Mouse (Mus musculus) CH12.LX (cell line): ENCODE data around the gene Rexo5. TPM values are rescaled to one million over a fixed set of nuclear protein-coding genes. Genes with fewer than 3 reads are reported as not detected.

Source experiments
- DNase-seq: peaks from one replicate; pipeline ENCODE4 v3.0.0-alpha.2; 2013; ENCODE audit errors: extremely low read depth
- H3K27ac ChIP-seq: 2 replicates; pipeline ENCODE4 v1.5.1; 2012; ENCODE audit warnings: low read depth, mild to moderate bottlenecking, control low read depth, moderate library complexity; ENCODE audit not compliant: insufficient read depth
- H3K27me3 ChIP-seq: replicated peaks from 2 replicates; pipeline ENCODE3; 2012; ENCODE audit warnings: inconsistent platforms
- H3K36me3 ChIP-seq, 2 experiments: replicated peaks in 1 of 2; 2 replicates each; pipeline versions ENCODE3 to v1.6.1; 2012; ENCODE audit warnings: inconsistent platforms in 1 of 2, low read length in 1 of 2, mild to moderate bottlenecking in 1 of 2, mixed read lengths in 1 of 2, moderate library complexity in 1 of 2; ENCODE audit not compliant: control insufficient read depth in 1 of 2, insufficient read depth in 1 of 2
- H3K4me1 ChIP-seq, 2 experiments: 2 replicates each; pipeline ENCODE4 v1.6.1; 2012; ENCODE audit warnings: inconsistent platforms in 1 of 2, moderate library complexity in 1 of 2; ENCODE audit not compliant: insufficient read depth in 2 of 2, control insufficient read depth in 1 of 2
- H3K4me2 ChIP-seq: 2 replicates; pipeline ENCODE4 v1.6.1; 2012; ENCODE audit warnings: low read depth, mild to moderate bottlenecking, control low read depth; ENCODE audit not compliant: poor library complexity, insufficient read depth, severe bottlenecking
- H3K4me3 ChIP-seq, 3 experiments: fragments of 150-350 bp in 1 of 3; sonication (generic) in 1 of 3; replicated peaks in 1 of 3; 2 replicates each; pipeline versions ENCODE3 to v1.5.1; 2011 to 2012; ENCODE audit warnings: low read depth in 2 of 3, low read length in 2 of 3, mild to moderate bottlenecking in 2 of 3, moderate library complexity in 2 of 3, control low read depth in 1 of 3, improper control_type of control experiment in 1 of 3, inconsistent platforms in 1 of 3, mixed read lengths in 1 of 3; ENCODE audit not compliant: poor library complexity in 1 of 3
- H3K79me2 ChIP-seq: replicated peaks from 2 replicates; pipeline ENCODE4 v1.6.1; 2012; ENCODE audit warnings: mild to moderate bottlenecking, moderate library complexity; ENCODE audit not compliant: control insufficient read depth, poor library complexity, insufficient read depth, severe bottlenecking; ENCODE audit errors: extremely low read depth
- H3K9ac ChIP-seq: 2 replicates; pipeline ENCODE4 v1.6.1; 2012; ENCODE audit warnings: low read depth, mild to moderate bottlenecking, control low read depth, moderate library complexity; ENCODE audit not compliant: insufficient read depth
- H3K9me3 ChIP-seq: replicated peaks from 2 replicates; pipeline ENCODE3; 2012; ENCODE audit warnings: low read length, inconsistent platforms, mixed read lengths
- BHLHE40 ChIP-seq: IDR thresholded peaks from 2 replicates; pipeline ENCODE4 v1.6.1; 2011; ENCODE audit warnings: mild to moderate bottlenecking, low read depth, low read length, improper control_type of control experiment
- CHD1 ChIP-seq: IDR thresholded peaks from 2 replicates; pipeline ENCODE4 v1.6.1; 2012; ENCODE audit warnings: low read depth, low read length, improper control_type of control experiment, inconsistent platforms
- CTCF ChIP-seq, 2 experiments: IDR thresholded peaks in 1 of 2; conservative IDR thresholded peaks in 1 of 2; 2 replicates each; pipeline ENCODE4 v1.5.1; 2011 to 2012; ENCODE audit warnings: low read depth in 2 of 2, low read length in 2 of 2, improper control_type of control experiment in 1 of 2, inconsistent platforms in 1 of 2, mild to moderate bottlenecking in 1 of 2, moderate library complexity in 1 of 2
- E2F4 ChIP-seq: IDR thresholded peaks from 2 replicates; pipeline ENCODE4 v1.6.1; 2011; ENCODE audit warnings: low read depth, low read length, improper control_type of control experiment; ENCODE audit not compliant: insufficient replicate concordance
- ELF1 ChIP-seq: IDR thresholded peaks from 2 replicates; pipeline ENCODE4 v1.6.1; 2014; ENCODE audit warnings: low read depth, mild to moderate bottlenecking, inconsistent platforms, low read length, improper control_type of control experiment
- ETS1 ChIP-seq: conservative IDR thresholded peaks from 2 replicates; pipeline ENCODE4 v1.6.1; 2012; ENCODE audit warnings: low read depth, mild to moderate bottlenecking, inconsistent platforms, low read length, improper control_type of control experiment, moderate library complexity
- GABPA ChIP-seq: IDR thresholded peaks from 2 replicates; pipeline ENCODE4 v1.6.1; 2012; ENCODE audit warnings: low read depth, low read length, improper control_type of control experiment, inconsistent platforms; ENCODE audit not compliant: insufficient replicate concordance
- HCFC1 ChIP-seq: IDR thresholded peaks from 2 replicates; pipeline ENCODE4 v1.6.1; 2012; ENCODE audit warnings: low read depth, mild to moderate bottlenecking, inconsistent platforms, low read length, improper control_type of control experiment
- IRF4 ChIP-seq: IDR thresholded peaks from 2 replicates; pipeline ENCODE4 v1.6.1; 2014; ENCODE audit warnings: low read depth, mild to moderate bottlenecking, inconsistent platforms, low read length, improper control_type of control experiment
- JUN ChIP-seq: IDR thresholded peaks from 2 replicates; pipeline ENCODE4 v1.6.1; 2011; ENCODE audit warnings: low read depth, mild to moderate bottlenecking, low read length, improper control_type of control experiment, moderate library complexity; ENCODE audit not compliant: insufficient read depth
- JUND ChIP-seq: conservative IDR thresholded peaks from 2 replicates; pipeline ENCODE4 v1.6.1; 2011; ENCODE audit warnings: low read depth, low read length, improper control_type of control experiment
- KAT2A ChIP-seq: IDR thresholded peaks from 2 replicates; pipeline ENCODE4 v1.6.1; 2012; ENCODE audit warnings: low read length, improper control_type of control experiment, inconsistent platforms; ENCODE audit not compliant: insufficient replicate concordance
- MAX ChIP-seq: IDR thresholded peaks from 2 replicates; pipeline ENCODE4 v1.6.1; 2011; ENCODE audit warnings: low read length, improper control_type of control experiment
- MAZ ChIP-seq: IDR thresholded peaks from 2 replicates; pipeline ENCODE4 v1.6.1; 2012; ENCODE audit warnings: low read depth, mild to moderate bottlenecking, inconsistent platforms, low read length, improper control_type of control experiment, moderate library complexity
- NRF1 ChIP-seq: IDR thresholded peaks from 2 replicates; pipeline ENCODE4 v1.6.1; 2014; ENCODE audit warnings: low read depth, mild to moderate bottlenecking, inconsistent platforms, low read length, improper control_type of control experiment, moderate library complexity
- POLR2A ChIP-seq: IDR thresholded peaks from 2 replicates; pipeline ENCODE4 v1.6.1; 2011; ENCODE audit warnings: low read depth, mild to moderate bottlenecking, improper control_type of control experiment, low read length
- POLR2AphosphoS2 ChIP-seq: IDR thresholded peaks from 2 replicates; pipeline ENCODE4 v1.6.1; 2011; ENCODE audit warnings: low read depth, low read length, improper control_type of control experiment
- RAD21 ChIP-seq: IDR thresholded peaks from 2 replicates; pipeline ENCODE4 v1.6.1; 2011; ENCODE audit warnings: low read depth, mild to moderate bottlenecking, low read length, improper control_type of control experiment, moderate library complexity
- RCOR1 ChIP-seq: conservative IDR thresholded peaks from 2 replicates; pipeline ENCODE4 v1.6.1; 2012; ENCODE audit warnings: low read depth, mild to moderate bottlenecking, inconsistent platforms, low read length, improper control_type of control experiment
- SMC3 ChIP-seq: IDR thresholded peaks from 2 replicates; pipeline ENCODE4 v1.6.1; 2011; ENCODE audit warnings: low read depth, low read length, improper control_type of control experiment
- TBP ChIP-seq: conservative IDR thresholded peaks from 2 replicates; pipeline ENCODE4 v1.6.1; 2011; ENCODE audit warnings: low read depth, low read length, improper control_type of control experiment
- TCF12 ChIP-seq: IDR thresholded peaks from 2 replicates; pipeline ENCODE4 v1.6.1; 2014; ENCODE audit warnings: low read depth, mild to moderate bottlenecking, inconsistent platforms, low read length, improper control_type of control experiment
- USF2 ChIP-seq: conservative IDR thresholded peaks from 2 replicates; pipeline ENCODE4 v1.6.1; 2011; ENCODE audit warnings: low read depth, low read length, improper control_type of control experiment
- ZKSCAN1 ChIP-seq: IDR thresholded peaks from 2 replicates; pipeline ENCODE4 v1.6.1; 2012; ENCODE audit warnings: low read depth, inconsistent platforms, low read length, improper control_type of control experiment, borderline replicate concordance
- ZNF384 ChIP-seq: IDR thresholded peaks from 2 replicates; pipeline ENCODE4 v1.6.1; 2012; ENCODE audit warnings: low read depth, low read length, improper control_type of control experiment, inconsistent platforms
- dilution Hi-C: fragments of 300-500 bp; cut with MboI; formaldehyde crosslinking; loops from 2 replicates; pipeline ENCODE4 v1.14.3; 2020; ENCODE audit warnings: low sequenced_read_pairs; ENCODE audit not compliant: extremely low pct_unique_long_range_greater_than_20kb, extremely low pct_ligation_motif_present
- in situ Hi-C: fragments of 300-500 bp; cut with MboI; formaldehyde crosslinking; loops from 3 replicates; pipeline ENCODE4 v1.14.3; 2019; ENCODE audit warnings: low sequenced_read_pairs, low pct_ligation_motif_present, low pct_unique_long_range_greater_than_20kb, mixed read lengths
- polyA plus RNA-seq: library from polyadenylated mRNA; unstranded; fragments of >175 nt; gene quantifications from 2 replicates; pipeline ENCODE4 v1.2.1, GENCODE M21; 2012; ENCODE audit warnings: low read depth; ENCODE audit not compliant: insufficient read length
- total RNA-seq, 2 experiments: library from RNA; depleted of rRNA; stranded (reverse); fragments of 300-350 nt in 1 of 2; fragments of >200 nt in 1 of 2; gene quantifications; 2 replicates each; pipeline ENCODE4 v1.2.3; 2012 to 2014

Rexo5 gene
- total and polyA plus RNA-seq, 3 experiments, result 11.0 to 15.5 (median 12.0) TPM

- dilution Hi-C loops, result no loop called here
- H3K9me3 ChIP-seq, result peaks cover 2% of the 10 kb centered on the region
- H3K27me3 ChIP-seq, result no peaks in the 10 kb centered on the region
- 0 out of 2 replicates have a peak, but pooled peaks cover 4% of the 10 kb centered on the region for H3K79me2 ChIP-seq
- peaks cover 3 to 15% of the 10 kb centered on the region in 2 experiments; a peak in 3 of 4 replicates for H3K4me1 ChIP-seq
- H3K9ac ChIP-seq, result peak overlapping the region; percentile 86
- H3K4me3 ChIP-seq, result peak overlapping the region; percentile 15 to 77 (median 65)
- no peak for DNase-seq
- TF ChIP-seq JUN (no peak), NRF1 (no peak), POLR2A (no peak), ZKSCAN1 (no peak), SMC3 (no peak), POLR2AphosphoS2 (no peak), GABPA (no peak), MAZ (no peak), MAX (no peak), ZNF384 (no peak), E2F4 (no peak), BHLHE40 (no peak), RCOR1 (no peak), ETS1 (no peak), IRF4 (no peak), RAD21 (no peak)
- TF ChIP-seq, all 38 proteins: peak for 0
- peak overlapping the region; percentile 95 for H3K4me2 ChIP-seq
- H3K27ac ChIP-seq, result no peak overlapping the region
- H3K36me3 ChIP-seq, result peaks cover 2 to 15% of the 10 kb centered on the region in 2 experiments
- in situ Hi-C loops, result no loop called here
Measured at GRCm38 (mm10) chr7:119795311-119795710, 1.5 kb downstream of the Rexo5 start.

GRCm38 (mm10) chr7:119800488-119800887 lies 6.7 kb downstream of the Rexo5 start:
- no peak for TF ChIP-seq E2F4
- TF ChIP-seq NRF1, result no peak
- no peak for TF ChIP-seq TCF12
- no peak for TF ChIP-seq JUND
- TF ChIP-seq TBP, result no peak
- no peak for TF ChIP-seq ELF1
- no peak for TF ChIP-seq BHLHE40
- no peak for TF ChIP-seq JUN
- peak; percentile 22; the same call in 1 of the 2 replicates for TF ChIP-seq SMC3
- TF ChIP-seq ZNF384, result no peak
- no peak for TF ChIP-seq HCFC1
- TF ChIP-seq USF2, result no peak
- TF ChIP-seq RAD21, result peak; percentile 18
- no peak for TF ChIP-seq KAT2A
- no peak for TF ChIP-seq CHD1
- peak in 1 of 2 experiments; percentile 45; a peak in 2 of 4 replicates for TF ChIP-seq CTCF (conservative IDR thresholded peaks at IDR 0.05 in 1 of 2, IDR thresholded peaks at IDR 0.05 in 1 of 2; ENCODE audit: low read depth in 2 of 2, low read length in 2 of 2)
- in situ Hi-C loops, result no loop called here
- H3K9me3 ChIP-seq, result peaks cover 2% of the 10 kb centered on the region
- no peak overlapping the region for H3K27ac ChIP-seq
- peaks cover 1 to 26% of the 10 kb centered on the region in 2 experiments for H3K36me3 ChIP-seq
- no peaks in the 10 kb centered on the region for H3K4me1 ChIP-seq
- H3K4me2 ChIP-seq, result no peak overlapping the region
- no peak overlapping the region for H3K4me3 ChIP-seq
- no peak for DNase-seq
- H3K79me2 ChIP-seq, result no peaks in the 10 kb centered on the region
- H3K27me3 ChIP-seq, result no peaks in the 10 kb centered on the region
- no peak overlapping the region for H3K9ac ChIP-seq
- dilution Hi-C loops, result no loop called here
